Mouse (Mus musculus) CH12.LX (cell line): ENCODE measurements around the gene Olfr691. TPM values are rescaled to one million over a fixed set of nuclear protein-coding genes. Genes with fewer than 3 reads are reported as not detected.
"Not testable (repeated sequence)": the region's sequence is repeated elsewhere in the genome, so short reads cannot be mapped to it uniquely, and the experiment has no call there.

Experiments
- DNase-seq: peaks from one replicate; pipeline ENCODE4 v3.0.0-alpha.2; 2013; ENCODE audit errors: extremely low read depth
- H3K27ac ChIP-seq: 2 replicates; pipeline ENCODE4 v1.5.1; 2012; ENCODE audit warnings: low read depth, mild to moderate bottlenecking, control low read depth, moderate library complexity; ENCODE audit not compliant: insufficient read depth
- H3K27me3 ChIP-seq: replicated peaks from 2 replicates; pipeline ENCODE3; 2012; ENCODE audit warnings: inconsistent platforms
- H3K36me3 ChIP-seq, 2 experiments: replicated peaks in 1 of 2; 2 replicates each; pipeline versions ENCODE3 to v1.6.1; 2012; ENCODE audit warnings: inconsistent platforms in 1 of 2, low read length in 1 of 2, mild to moderate bottlenecking in 1 of 2, mixed read lengths in 1 of 2, moderate library complexity in 1 of 2; ENCODE audit not compliant: control insufficient read depth in 1 of 2, insufficient read depth in 1 of 2
- H3K4me1 ChIP-seq, 2 experiments: 2 replicates each; pipeline ENCODE4 v1.6.1; 2012; ENCODE audit warnings: inconsistent platforms in 1 of 2, moderate library complexity in 1 of 2; ENCODE audit not compliant: insufficient read depth in 2 of 2, control insufficient read depth in 1 of 2
- H3K4me2 ChIP-seq: 2 replicates; pipeline ENCODE4 v1.6.1; 2012; ENCODE audit warnings: low read depth, mild to moderate bottlenecking, control low read depth; ENCODE audit not compliant: poor library complexity, insufficient read depth, severe bottlenecking
- H3K4me3 ChIP-seq, 3 experiments: fragments of 150-350 bp in 1 of 3; sonication (generic) in 1 of 3; replicated peaks in 1 of 3; 2 replicates each; pipeline versions ENCODE3 to v1.5.1; 2011 to 2012; ENCODE audit warnings: low read depth in 2 of 3, low read length in 2 of 3, mild to moderate bottlenecking in 2 of 3, moderate library complexity in 2 of 3, control low read depth in 1 of 3, improper control_type of control experiment in 1 of 3, inconsistent platforms in 1 of 3, mixed read lengths in 1 of 3; ENCODE audit not compliant: poor library complexity in 1 of 3
- H3K79me2 ChIP-seq: replicated peaks from 2 replicates; pipeline ENCODE4 v1.6.1; 2012; ENCODE audit warnings: mild to moderate bottlenecking, moderate library complexity; ENCODE audit not compliant: control insufficient read depth, poor library complexity, insufficient read depth, severe bottlenecking; ENCODE audit errors: extremely low read depth
- H3K9ac ChIP-seq: 2 replicates; pipeline ENCODE4 v1.6.1; 2012; ENCODE audit warnings: low read depth, mild to moderate bottlenecking, control low read depth, moderate library complexity; ENCODE audit not compliant: insufficient read depth
- H3K9me3 ChIP-seq: replicated peaks from 2 replicates; pipeline ENCODE3; 2012; ENCODE audit warnings: low read length, inconsistent platforms, mixed read lengths
- BHLHE40 ChIP-seq: IDR thresholded peaks from 2 replicates; pipeline ENCODE4 v1.6.1; 2011; ENCODE audit warnings: mild to moderate bottlenecking, low read depth, low read length, improper control_type of control experiment
- CHD1 ChIP-seq: IDR thresholded peaks from 2 replicates; pipeline ENCODE4 v1.6.1; 2012; ENCODE audit warnings: low read depth, low read length, improper control_type of control experiment, inconsistent platforms
- CTCF ChIP-seq, 2 experiments: IDR thresholded peaks in 1 of 2; conservative IDR thresholded peaks in 1 of 2; 2 replicates each; pipeline ENCODE4 v1.5.1; 2011 to 2012; ENCODE audit warnings: low read depth in 2 of 2, low read length in 2 of 2, improper control_type of control experiment in 1 of 2, inconsistent platforms in 1 of 2, mild to moderate bottlenecking in 1 of 2, moderate library complexity in 1 of 2
- E2F4 ChIP-seq: IDR thresholded peaks from 2 replicates; pipeline ENCODE4 v1.6.1; 2011; ENCODE audit warnings: low read depth, low read length, improper control_type of control experiment; ENCODE audit not compliant: insufficient replicate concordance
- EP300 ChIP-seq: IDR thresholded peaks from 2 replicates; pipeline ENCODE4 v1.6.1; 2011; ENCODE audit warnings: low read length, improper control_type of control experiment
- MAZ ChIP-seq: IDR thresholded peaks from 2 replicates; pipeline ENCODE4 v1.6.1; 2012; ENCODE audit warnings: low read depth, mild to moderate bottlenecking, inconsistent platforms, low read length, improper control_type of control experiment, moderate library complexity
- MXI1 ChIP-seq: IDR thresholded peaks from 2 replicates; pipeline ENCODE4 v1.6.1; 2011; ENCODE audit warnings: mild to moderate bottlenecking, low read depth, low read length, improper control_type of control experiment
- NELFE ChIP-seq: IDR thresholded peaks from 2 replicates; pipeline ENCODE4 v1.6.1; 2011; ENCODE audit warnings: low read depth, low read length, improper control_type of control experiment
- POLR2A ChIP-seq: IDR thresholded peaks from 2 replicates; pipeline ENCODE4 v1.6.1; 2011; ENCODE audit warnings: low read depth, mild to moderate bottlenecking, improper control_type of control experiment, low read length
- POLR2AphosphoS2 ChIP-seq: IDR thresholded peaks from 2 replicates; pipeline ENCODE4 v1.6.1; 2011; ENCODE audit warnings: low read depth, low read length, improper control_type of control experiment
- RAD21 ChIP-seq: IDR thresholded peaks from 2 replicates; pipeline ENCODE4 v1.6.1; 2011; ENCODE audit warnings: low read depth, mild to moderate bottlenecking, low read length, improper control_type of control experiment, moderate library complexity
- RCOR1 ChIP-seq: conservative IDR thresholded peaks from 2 replicates; pipeline ENCODE4 v1.6.1; 2012; ENCODE audit warnings: low read depth, mild to moderate bottlenecking, inconsistent platforms, low read length, improper control_type of control experiment
- TBP ChIP-seq: conservative IDR thresholded peaks from 2 replicates; pipeline ENCODE4 v1.6.1; 2011; ENCODE audit warnings: low read depth, low read length, improper control_type of control experiment
- UBTF ChIP-seq: IDR thresholded peaks from 2 replicates; pipeline ENCODE4 v1.6.1; 2012; ENCODE audit warnings: low read depth, mild to moderate bottlenecking, inconsistent platforms, low read length, improper control_type of control experiment, moderate library complexity
- USF1 ChIP-seq: IDR thresholded peaks from 2 replicates; pipeline ENCODE4 v1.6.1; 2014; ENCODE audit warnings: low read depth, mild to moderate bottlenecking, inconsistent platforms, low read length, improper control_type of control experiment
- USF2 ChIP-seq: conservative IDR thresholded peaks from 2 replicates; pipeline ENCODE4 v1.6.1; 2011; ENCODE audit warnings: low read depth, low read length, improper control_type of control experiment
- ZMIZ1 ChIP-seq: IDR thresholded peaks from 2 replicates; pipeline ENCODE4 v1.6.1; 2012; ENCODE audit warnings: low read depth, mild to moderate bottlenecking, inconsistent platforms, low read length, improper control_type of control experiment
- ZNF384 ChIP-seq: IDR thresholded peaks from 2 replicates; pipeline ENCODE4 v1.6.1; 2012; ENCODE audit warnings: low read depth, low read length, improper control_type of control experiment, inconsistent platforms
- dilution Hi-C: fragments of 300-500 bp; cut with MboI; formaldehyde crosslinking; loops from 2 replicates; pipeline ENCODE4 v1.14.3; 2020; ENCODE audit warnings: low sequenced_read_pairs; ENCODE audit not compliant: extremely low pct_unique_long_range_greater_than_20kb, extremely low pct_ligation_motif_present
- in situ Hi-C: fragments of 300-500 bp; cut with MboI; formaldehyde crosslinking; loops from 3 replicates; pipeline ENCODE4 v1.14.3; 2019; ENCODE audit warnings: low sequenced_read_pairs, low pct_ligation_motif_present, low pct_unique_long_range_greater_than_20kb, mixed read lengths
- polyA plus RNA-seq: library from polyadenylated mRNA; unstranded; fragments of >175 nt; gene quantifications from 2 replicates; pipeline ENCODE4 v1.2.1, GENCODE M21; 2012; ENCODE audit warnings: low read depth; ENCODE audit not compliant: insufficient read length
- total RNA-seq, 2 experiments: library from RNA; depleted of rRNA; stranded (reverse); fragments of 300-350 nt in 1 of 2; fragments of >200 nt in 1 of 2; gene quantifications; 2 replicates each; pipeline ENCODE4 v1.2.3; 2012 to 2014

Olfr691 gene
- total and polyA plus RNA-seq, 3 experiments = not detected

DNA sequence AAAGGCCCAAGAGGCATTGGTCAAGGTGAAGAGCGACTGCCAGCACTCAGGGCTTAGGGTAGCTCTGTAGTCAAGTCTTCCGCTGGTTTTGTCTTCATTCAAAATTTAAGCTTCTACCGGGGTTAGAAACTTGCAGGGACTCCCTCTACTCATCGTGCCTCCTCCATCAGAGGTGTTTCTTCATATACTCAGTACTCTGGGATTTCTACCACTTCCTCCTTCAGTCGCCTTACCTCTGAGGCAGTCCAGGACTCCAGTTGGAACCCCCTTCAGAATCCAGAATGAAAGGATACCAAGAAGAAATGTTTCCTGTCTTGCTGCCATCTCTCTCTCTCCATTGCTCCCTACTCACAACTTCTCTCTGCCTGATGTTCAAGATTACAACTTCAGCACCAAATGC lies 25.2 kb upstream of the Olfr691 start:
- Histone ChIP-seq H3K27ac (no peak overlapping the region), H3K36me3 (no peaks in the 10 kb centered on the region), H3K4me3 (no peak overlapping the region), H3K9ac (no peak overlapping the region), H3K4me2 (no peak overlapping the region), H3K9me3 (no peaks in the 10 kb centered on the region), H3K27me3 (no peaks in the 10 kb centered on the region), H3K79me2 (no peaks in the 10 kb centered on the region), H3K4me1 (no peaks in the 10 kb centered on the region)
- dilution Hi-C loops (no loop called here), in situ Hi-C loops (no loop called here)
- no peak for DNase-seq
- TF ChIP-seq USF2 (no peak), POLR2AphosphoS2 (no peak), RCOR1 (no peak), CHD1 (no peak), NELFE (no peak), EP300 (no peak), MXI1 (no peak)

DNA sequence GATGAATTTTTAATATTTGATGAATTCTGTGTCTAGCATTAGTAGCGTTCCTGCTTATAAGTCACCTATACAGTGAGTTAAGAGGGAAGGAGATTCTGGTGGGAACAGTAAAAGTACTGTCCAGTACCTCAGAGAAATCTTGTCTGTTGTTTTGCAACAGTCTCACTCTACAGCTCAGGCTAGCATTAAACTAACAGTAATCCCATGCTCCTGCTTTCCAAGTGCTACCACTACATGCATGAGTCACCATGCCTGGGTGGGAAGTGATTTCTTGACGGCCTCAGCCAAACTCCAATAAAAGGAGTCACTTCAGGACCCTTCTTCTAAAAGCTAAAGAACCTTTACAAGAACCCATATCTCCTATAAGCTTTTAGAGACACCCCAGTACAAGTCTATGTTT lies 19.6 kb upstream of the Olfr691 start:
- Histone ChIP-seq H3K4me2 (no peak overlapping the region), H3K4me1 (peaks cover 0 to 8% of the 10 kb centered on the region in 2 experiments; a peak in 2 of 4 replicates), H3K36me3 (no peaks in the 10 kb centered on the region), H3K4me3 (no peak overlapping the region), H3K9me3 (no peaks in the 10 kb centered on the region), H3K27me3 (no peaks in the 10 kb centered on the region), H3K27ac (no peak overlapping the region), H3K9ac (no peak overlapping the region), H3K79me2 (no peaks in the 10 kb centered on the region)
- dilution Hi-C loops = no loop called here
- TF ChIP-seq EP300 = no peak
- no peak for TF ChIP-seq USF2
- no peak for TF ChIP-seq BHLHE40
- TF ChIP-seq TBP = no peak
- TF ChIP-seq POLR2A = no peak
- no peak for TF ChIP-seq UBTF
- no peak for TF ChIP-seq ZNF384
- no peak for TF ChIP-seq POLR2AphosphoS2
- no peak for TF ChIP-seq CTCF (conservative IDR thresholded peaks at IDR 0.05 in 1 of 2, IDR thresholded peaks at IDR 0.05 in 1 of 2; ENCODE audit: low read depth in 2 of 2, low read length in 2 of 2)
- no peak for TF ChIP-seq RCOR1
- TF ChIP-seq USF1 = no peak
- TF ChIP-seq E2F4 = no peak
- TF ChIP-seq MAZ = no peak
- TF ChIP-seq ZMIZ1 = no peak
- TF ChIP-seq RAD21 = no peak
- in situ Hi-C loops = no loop called here
- DNase-seq = no peak

GRCm38 (mm10) chr7:105356487-105356886 lies 14.4 kb upstream of the Olfr691 start:
- in situ Hi-C loops, H3K9ac ChIP-seq, dilution Hi-C loops, H3K36me3 ChIP-seq, H3K27me3 ChIP-seq, DNase-seq, H3K9me3 ChIP-seq, H3K27ac ChIP-seq, H3K79me2 ChIP-seq, H3K4me3 ChIP-seq, H3K4me1 ChIP-seq, H3K4me2 ChIP-seq: not testable (repeated sequence)

DNA sequence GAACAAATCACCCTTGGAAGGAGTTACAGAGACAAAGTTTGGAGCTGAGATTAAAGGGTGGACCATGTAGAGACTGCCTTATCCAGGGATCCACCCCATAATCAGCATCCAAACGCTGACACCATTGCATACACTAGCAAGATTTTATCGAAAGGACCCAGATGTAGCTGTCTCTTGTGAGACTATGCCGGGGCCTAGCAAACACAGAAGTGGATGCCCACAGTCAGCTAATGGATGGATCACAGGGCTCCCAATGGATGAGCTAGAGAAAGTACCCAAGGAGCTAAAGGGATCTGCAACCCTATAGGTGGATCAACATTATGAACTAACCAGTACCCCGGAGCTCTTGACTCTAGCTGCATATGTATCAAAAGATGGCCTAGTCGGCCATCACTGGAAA lies 14.0 kb upstream of the Olfr691 start:
- H3K4me3 ChIP-seq, H3K27me3 ChIP-seq, H3K4me2 ChIP-seq, H3K9me3 ChIP-seq, H3K79me2 ChIP-seq, H3K9ac ChIP-seq, DNase-seq, H3K36me3 ChIP-seq, dilution Hi-C loops, in situ Hi-C loops, H3K27ac ChIP-seq, H3K4me1 ChIP-seq: not testable (repeated sequence)
